Mouse (Mus musculus) bone marrow macrophage, adult 2 months (primary cell): ENCODE data around the gene Elfn2.

Experiments used
- CTCF ChIP-seq: IDR thresholded peaks from 2 replicates; pipeline ENCODE4 v1.5.1; 2012; ENCODE audit warnings: low read depth, mild to moderate bottlenecking, low read length, moderate library complexity
- POLR2A ChIP-seq: IDR thresholded peaks from 2 replicates; pipeline ENCODE4 v1.6.1; 2012; ENCODE audit warnings: mild to moderate bottlenecking, low read depth, low read length, borderline replicate concordance

- TF ChIP-seq CTCF (no peak), POLR2A (no peak)
Observed at GRCm38 (mm10) chr15:78709767-78710166, 8.8 kb downstream of the Elfn2 start.
